Mouse (Mus musculus) G1E (cell line): Measurements from ENCODE around the gene Src.

ENCODE experiments used
- CTCF ChIP-seq: IDR thresholded peaks from 2 replicates; pipeline ENCODE4 v1.5.1; 2012; ENCODE audit warnings: low read depth, low read length, inconsistent platforms, mixed read lengths
- GATA1 ChIP-seq: IDR thresholded peaks from 2 replicates; pipeline ENCODE4 v1.6.1; 2012; ENCODE audit warnings: borderline replicate concordance, low read length, inconsistent platforms, mixed read lengths
- TAL1 ChIP-seq: conservative IDR thresholded peaks from 2 replicates; pipeline ENCODE4 v1.6.1; 2012; ENCODE audit warnings: low read depth, low read length, inconsistent platforms, mixed read lengths

DNA sequence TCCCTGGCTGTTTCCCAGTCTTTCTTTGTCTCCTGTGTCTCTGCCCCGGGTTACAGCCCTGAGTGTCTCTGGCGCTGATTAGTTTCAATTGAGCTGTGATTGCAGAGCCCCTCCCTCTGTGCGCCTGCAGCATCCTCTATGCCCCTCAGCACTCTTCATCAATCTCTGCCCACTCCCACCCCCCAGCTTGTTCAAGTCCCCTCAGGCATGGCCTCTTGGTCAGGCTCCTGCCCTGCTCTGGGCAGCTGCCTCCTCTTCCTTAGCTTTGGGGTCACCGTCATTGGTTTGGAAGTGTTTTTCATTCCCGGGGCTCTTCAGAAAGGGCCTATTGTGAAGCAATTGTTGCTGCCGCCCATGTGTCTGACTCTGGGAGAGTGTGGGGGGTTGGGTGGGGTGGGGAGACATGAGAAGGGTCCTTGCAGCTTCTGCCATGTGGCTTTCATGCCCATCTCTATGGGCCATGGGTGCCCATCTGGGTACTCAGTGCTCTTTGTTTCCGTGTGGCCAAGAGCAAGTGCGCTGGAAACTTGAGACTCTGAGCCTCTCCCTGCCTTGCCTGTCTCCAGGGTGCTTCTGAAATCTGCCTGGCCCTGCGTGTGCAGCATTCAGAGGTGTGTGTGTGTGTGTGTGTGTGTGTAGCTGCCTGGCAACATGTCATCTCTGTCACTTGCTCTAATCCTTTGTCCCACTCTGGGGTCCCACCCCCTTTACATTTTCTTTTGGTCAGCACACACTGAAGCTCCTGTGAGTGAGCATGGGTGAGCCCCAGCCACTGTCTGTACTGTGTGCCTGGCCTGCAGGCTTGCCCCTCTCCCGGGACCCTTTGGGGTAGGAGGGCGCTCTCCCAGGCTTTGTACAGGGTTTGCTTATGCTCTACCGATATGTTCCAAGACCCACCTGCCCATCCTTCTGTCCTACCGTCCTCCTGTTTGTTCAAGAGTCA is 57.5 kb downstream of the Src start:
- no peak for TF ChIP-seq CTCF
- TF ChIP-seq TAL1 = no peak
- no peak for TF ChIP-seq GATA1
